Mouse (Mus musculus) heart, postnatal 0 days (tissue): ENCODE data around the gene Dus3l. TPM values are rescaled to one million over a fixed set of nuclear protein-coding genes. Genes with fewer than 3 reads are reported as not detected.

Experiments used
- ATAC-seq: fragments of 200-750 bp; cut with Nextera tagmentation; 2 replicates; pipeline ENCODE4 v1.8.0; 2017; ENCODE audit warnings: low read depth, moderate number of reproducible peaks, moderate library complexity; ENCODE audit not compliant: insufficient read depth
- DNase-seq: peaks from one replicate; pipeline ENCODE4 v3.0.0-alpha.2; 2016; ENCODE audit warnings: low spot score
- H3K27ac ChIP-seq: fragments of 300-500 bp; sonication (generic); 2 replicates; pipeline ENCODE4 v1.5.1; 2014; ENCODE audit warnings: low read depth, mild to moderate bottlenecking
- H3K27me3 ChIP-seq: fragments of 300-500 bp; sonication (generic); 2 replicates; pipeline ENCODE4 v1.6.1; 2014; ENCODE audit warnings: low read length, mixed read lengths; ENCODE audit not compliant: control insufficient read depth, insufficient read depth
- H3K36me3 ChIP-seq: fragments of 300-500 bp; sonication (generic); replicated peaks from 2 replicates; pipeline ENCODE4 v1.6.1; 2014; ENCODE audit warnings: low read length, mixed read lengths; ENCODE audit not compliant: control insufficient read depth, insufficient read depth
- H3K4me1 ChIP-seq: fragments of 300-500 bp; sonication (generic); 2 replicates; pipeline ENCODE4 v1.6.1; 2014; ENCODE audit warnings: antibody characterized with exemption; ENCODE audit not compliant: control insufficient read depth, insufficient read depth
- H3K4me2 ChIP-seq: fragments of 300-500 bp; sonication (generic); 2 replicates; pipeline ENCODE4 v1.6.1; 2014; ENCODE audit warnings: low read depth, mild to moderate bottlenecking, low read length, moderate library complexity
- H3K4me3 ChIP-seq: fragments of 300-500 bp; sonication (generic); 2 replicates; pipeline ENCODE4 v1.5.1; 2014; ENCODE audit warnings: low read depth, low read length
- H3K9ac ChIP-seq: fragments of 300-500 bp; sonication (generic); replicated peaks from 2 replicates; pipeline ENCODE4 v1.6.1; 2014; ENCODE audit warnings: low read depth, low read length, mixed read lengths
- H3K9me3 ChIP-seq: fragments of 300-500 bp; sonication (generic); replicated peaks from 2 replicates; pipeline ENCODE4 v1.6.1; 2016; ENCODE audit warnings: low read length; ENCODE audit not compliant: control insufficient read depth
- CTCF ChIP-seq: IDR thresholded peaks from 2 replicates; pipeline ENCODE4 v1.5.1; 2016; ENCODE audit warnings: antibody characterized with exemption, control low read depth, low read depth
- EP300 ChIP-seq: IDR thresholded peaks from 2 replicates; pipeline ENCODE4 v1.6.1; 2016; ENCODE audit warnings: antibody characterized with exemption, low read depth
- WGBS: fragments of 180-500 bp; shearing (Covaris S2); extraction: QIAGEN DNeasy Blood & Tissue Kit; methylation state at CpG from one replicate; pipeline ENCODE4 v1.1.7; 2014; 5-methylcytosine and 5-hydroxymethylcytosine counted together
- polyA plus RNA-seq: library from polyadenylated mRNA; unstranded; fragments of >200 nt; fragmentation: Nextera tagmentation; extraction: Ambion mirVana; gene quantifications from 2 replicates; pipeline ENCODE4 v1.2.1, GENCODE M21; 2015
- total RNA-seq: library from RNA; depleted of rRNA; stranded (reverse); fragments of >200 nt; gene quantifications from 2 replicates; pipeline ENCODE4 v1.2.3, GENCODE M21; 2014; ENCODE audit warnings: low replicate concordance

Dus3l gene
- total and polyA plus RNA-seq, 2 experiments from 2014 or later = 23.0 to 25.8 TPM

GRCm38 (mm10) chr17:56756703-56757399 is 7.7 kb upstream of the Dus3l start:
- Histone ChIP-seq H3K4me2 (peak overlapping the region; percentile 97), H3K4me3 (peak overlapping the region; percentile 57), H3K4me1 (peaks cover 13% of the 10 kb centered on the region), H3K9ac (peak overlapping the region; percentile 58), H3K9me3 (no peaks in the 10 kb centered on the region), H3K36me3 (no peaks in the 10 kb centered on the region), H3K27me3 (peaks cover 45% of the 10 kb centered on the region), H3K27ac (peak overlapping the region; percentile 40)
- WGBS = under 1% methylated on average over 50 of the region's 51 CpGs
- DNase-seq = peak; percentile 29
- peak; percentile 32 for ATAC-seq
- peak; percentile 51 for TF ChIP-seq CTCF
- no peak for TF ChIP-seq EP300

- peaks cover 19% of the 10 kb centered on the region for H3K4me1 ChIP-seq
- no peaks in the 10 kb centered on the region for H3K36me3 ChIP-seq
- peaks cover 38% of the 10 kb centered on the region for H3K27me3 ChIP-seq
- ATAC-seq (peak; percentile 79), DNase-seq (peak; percentile 69)
- H3K4me3 ChIP-seq = peak within 1 kb of the TSS; percentile 57
- 2% methylated on average over 47 of the region's 48 CpGs for WGBS
- TF ChIP-seq CTCF (no peak), EP300 (no peak)
- H3K27ac ChIP-seq = peak within 1 kb of the TSS; percentile 40
- peak within 1 kb of the TSS; percentile 58 for H3K9ac ChIP-seq
- H3K9me3 ChIP-seq = no peaks in the 10 kb centered on the region
- H3K4me2 ChIP-seq = peak within 1 kb of the TSS; percentile 97
Measured at GRCm38 (mm10) chr17:56757416-56758123, 7.0 kb upstream of the Dus3l start, which contains the start of gene Nrtn. TSS of gene Nrtn (minus strand) at chr17:56757530.

- Histone ChIP-seq H3K27me3 (peaks cover 33% of the 10 kb centered on the region), H3K9ac (no peak overlapping the region), H3K36me3 (no peaks in the 10 kb centered on the region), H3K9me3 (no peaks in the 10 kb centered on the region), H3K27ac (no peak overlapping the region), H3K4me3 (no peak overlapping the region), H3K4me2 (peak overlapping the region; percentile 97; the same call in 1 of the 2 replicates), H3K4me1 (peaks cover 25% of the 10 kb centered on the region)
- DNase-seq (no peak), ATAC-seq (no peak)
- WGBS = 5% methylated on average over 12 of the region's 12 CpGs
- TF ChIP-seq CTCF (peak; percentile 50), EP300 (no peak)
Measured at GRCm38 (mm10) chr17:56758132-56758531, 6.4 kb upstream of the Dus3l start.

GRCm38 (mm10) chr17:56759261-56759660 is 5.3 kb upstream of the Dus3l start:
- 63% methylated on average over 7 of the region's 7 CpGs for WGBS
- no peak overlapping the region for H3K4me2 ChIP-seq
- H3K9me3 ChIP-seq = no peaks in the 10 kb centered on the region
- H3K36me3 ChIP-seq = no peaks in the 10 kb centered on the region
- peaks cover 23% of the 10 kb centered on the region for H3K27me3 ChIP-seq
- H3K4me1 ChIP-seq = peaks cover 31% of the 10 kb centered on the region
- no peak overlapping the region for H3K27ac ChIP-seq
- no peak for TF ChIP-seq EP300
- TF ChIP-seq CTCF = no peak
- DNase-seq (no peak), ATAC-seq (no peak)
- H3K4me3 ChIP-seq = no peak overlapping the region
- no peak overlapping the region for H3K9ac ChIP-seq

- peaks cover 36% of the 10 kb centered on the region for H3K4me1 ChIP-seq
- H3K4me2 ChIP-seq = no peak overlapping the region
- no peak overlapping the region for H3K9ac ChIP-seq
- peaks cover 8% of the 10 kb centered on the region; the same call in 1 of the 2 replicates for H3K27me3 ChIP-seq
- no peak for DNase-seq
- H3K27ac ChIP-seq = no peak overlapping the region
- H3K4me3 ChIP-seq = no peak overlapping the region
- H3K9me3 ChIP-seq = no peaks in the 10 kb centered on the region
- no peak for TF ChIP-seq CTCF
- no peak for TF ChIP-seq EP300
- WGBS = 61% methylated on average over 3 of the region's 3 CpGs
- no peak for ATAC-seq
- H3K36me3 ChIP-seq = no peaks in the 10 kb centered on the region
Measured at GRCm38 (mm10) chr17:56761077-56761476, 3.5 kb upstream of the Dus3l start.
